Mouse (Mus musculus): ENCODE results near the gene Cacng2.

DNA sequence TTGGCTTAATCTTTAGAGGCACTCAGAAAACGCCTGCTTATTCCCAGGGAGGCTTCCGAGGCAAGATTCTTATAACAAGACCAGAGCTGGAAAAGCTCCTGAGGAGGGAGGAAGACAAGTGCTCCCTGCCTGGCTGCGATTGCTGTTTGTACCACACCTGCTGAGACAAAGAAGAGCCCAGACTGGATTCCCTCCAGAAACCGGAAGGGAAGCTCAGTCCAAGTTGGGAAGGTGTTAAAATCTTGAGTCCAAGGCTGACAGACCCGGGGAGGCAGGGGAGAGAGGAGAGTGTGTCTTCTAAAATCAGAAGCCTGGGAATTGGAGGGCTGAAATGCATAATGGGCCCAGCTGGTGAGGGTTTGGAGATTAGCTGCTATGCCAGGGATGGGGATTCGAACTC is 55.5 kb downstream of the Cacng2 start:
- no peak for TF ChIP-seq POLR2A (IDR thresholded peaks at IDR 0.05; ENCODE audit: insufficient read depth, low read depth, low read length)
- no peak for TF ChIP-seq CTCF (IDR thresholded peaks at IDR 0.05)

Data from heart, adult 2 months (tissue).